Mouse (Mus musculus) midbrain, embryonic 11.5 days (tissue): Measurements from ENCODE around the gene Pigyl. TPM values are rescaled to one million over a fixed set of nuclear protein-coding genes. Genes with fewer than 3 reads are reported as not detected.

Experiments
- ATAC-seq: fragments of 200-750 bp; cut with Nextera tagmentation; 2 replicates; pipeline ENCODE4 v1.8.0; 2017; ENCODE audit warnings: moderate TSS enrichment, moderate library complexity; ENCODE audit not compliant: low FRiP score
- DNase-seq: peaks from one replicate; pipeline ENCODE4 v3.0.0; 2015; ENCODE audit warnings: low spot score; ENCODE audit errors: missing footprints
- H3K27ac ChIP-seq: fragments of 300-500 bp; sonication (generic); 2 replicates; pipeline ENCODE4 v1.5.1; 2014; ENCODE audit warnings: low read depth, low read length
- H3K27me3 ChIP-seq: fragments of 300-500 bp; sonication (generic); 2 replicates; pipeline ENCODE4 v1.6.1; 2014; ENCODE audit warnings: mild to moderate bottlenecking, low read length, moderate library complexity, mixed read lengths; ENCODE audit not compliant: control insufficient read depth, insufficient read depth
- H3K36me3 ChIP-seq: fragments of 300-500 bp; sonication (generic); 2 replicates; pipeline ENCODE4 v1.6.1; 2014; ENCODE audit warnings: mild to moderate bottlenecking, low read length, moderate library complexity, mixed read lengths; ENCODE audit not compliant: control insufficient read depth, insufficient read depth
- H3K4me1 ChIP-seq: fragments of 300-500 bp; sonication (generic); 2 replicates; pipeline ENCODE4 v1.6.1; 2014; ENCODE audit warnings: low read length; ENCODE audit not compliant: control insufficient read depth, insufficient read depth
- H3K4me2 ChIP-seq: fragments of 300-500 bp; sonication (generic); 2 replicates; pipeline ENCODE4 v1.6.1; 2014; ENCODE audit warnings: mild to moderate bottlenecking, moderate library complexity
- H3K4me3 ChIP-seq: fragments of 300-500 bp; sonication (generic); 2 replicates; pipeline ENCODE4 v1.5.1; 2014; ENCODE audit warnings: low read depth, low read length
- H3K9ac ChIP-seq: fragments of 300-500 bp; sonication (generic); 2 replicates; pipeline ENCODE4 v1.6.1; 2014; ENCODE audit warnings: low read length
- H3K9me3 ChIP-seq: fragments of 300-500 bp; sonication (generic); 2 replicates; pipeline ENCODE4 v1.6.1; 2016; ENCODE audit warnings: low read length; ENCODE audit not compliant: control insufficient read depth
- WGBS: fragments of 180-500 bp; shearing (Covaris S2); extraction: QIAGEN DNeasy Blood & Tissue Kit; methylation state at CpG from one replicate; pipeline ENCODE4 v1.1.7; 2014; 5-methylcytosine and 5-hydroxymethylcytosine counted together
- polyA plus RNA-seq: library from polyadenylated mRNA; unstranded; fragments of >200 nt; fragmentation: Nextera tagmentation; extraction: Ambion mirVana; gene quantifications from 2 replicates; pipeline ENCODE4 v1.2.1, GENCODE M21; 2014

Gene Pigyl
- polyA plus RNA-seq = 63.9 and 66.6 TPM in 2 replicates

DNA sequence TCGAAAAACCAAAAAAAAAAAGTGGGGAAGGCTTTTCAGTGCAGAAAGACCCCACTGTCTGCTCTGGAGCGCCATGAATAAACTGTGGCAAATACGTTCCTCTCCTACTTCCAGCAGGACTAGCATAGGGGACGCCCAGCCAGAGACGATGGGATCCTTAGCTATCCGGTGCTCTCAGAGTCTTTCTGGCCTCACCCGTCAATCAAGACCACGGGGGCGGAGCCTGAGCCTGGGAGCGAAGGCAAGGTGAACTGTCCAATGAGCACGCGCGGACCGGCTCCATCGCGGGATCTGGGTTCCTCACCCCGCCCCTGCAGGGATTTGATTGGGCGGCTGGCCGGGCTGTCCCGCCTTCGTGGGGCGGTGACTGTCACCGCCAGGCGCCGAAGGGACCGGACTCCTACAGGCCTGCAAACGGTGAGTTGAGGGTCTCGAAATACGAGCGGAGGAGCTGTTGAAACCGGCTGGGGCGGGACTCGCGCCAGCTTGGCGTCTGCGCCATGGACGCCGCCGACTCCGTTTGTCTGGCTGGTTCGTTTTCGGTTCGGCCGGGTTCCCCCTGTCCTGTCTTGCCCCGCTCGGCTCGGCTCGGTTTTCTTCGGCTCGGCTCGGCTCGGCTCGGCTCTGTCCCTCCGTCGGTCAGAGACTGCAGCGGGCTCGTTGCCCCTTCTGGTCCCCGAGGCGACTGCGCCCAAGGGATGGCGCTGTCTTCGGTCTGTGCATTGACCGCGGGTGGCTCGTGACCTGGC lies at the start of gene Pigyl:
Gene Pigyl, plus strand, starts transcription at position 350 of the 749 bp plus-strand sequence.
- 1% methylated on average over 65 of the region's 65 CpGs for WGBS
- Histone ChIP-seq H3K9me3 (no peaks in the 10 kb centered on the region), H3K4me3 (peak within 1 kb of the TSS; percentile 68), H3K4me1 (peaks cover 6% of the 10 kb centered on the region), H3K36me3 (no peaks in the 10 kb centered on the region), H3K4me2 (peak within 1 kb of the TSS; percentile 68), H3K27me3 (no peaks in the 10 kb centered on the region), H3K9ac (peak within 1 kb of the TSS; percentile 87), H3K27ac (peak within 1 kb of the TSS; percentile 57; the same call in 1 of the 2 replicates)
- ATAC-seq (peak; percentile 99), DNase-seq (peak; percentile 100)

GRCm38 (mm10) chr9:22108194-22108593 lies 48.5 kb upstream of the Pigyl start:
- 89% methylated on average over 9 of the region's 9 CpGs for WGBS
- no peaks in the 10 kb centered on the region for H3K9me3 ChIP-seq

GRCm38 (mm10) chr9:22115635-22116034 lies 41.0 kb upstream of the Pigyl start:
- no peak overlapping the region for H3K27ac ChIP-seq
- peak overlapping the region; percentile 85 for H3K9ac ChIP-seq
- no peaks in the 10 kb centered on the region for H3K9me3 ChIP-seq
- H3K27me3 ChIP-seq = no peaks in the 10 kb centered on the region
- H3K4me2 ChIP-seq = peak overlapping the region; percentile 76
- WGBS = 90% methylated on average over 4 of the region's 4 CpGs
- DNase-seq (no peak), ATAC-seq (no peak)
- peak overlapping the region; percentile 84 for H3K4me3 ChIP-seq
- H3K36me3 ChIP-seq = peaks cover 11% of the 10 kb centered on the region
- H3K4me1 ChIP-seq = peaks cover 9% of the 10 kb centered on the region

More at GRCm38 (mm10) chr9:22108194-22108593, 48.5 kb upstream of the Pigyl start:
- no peak for ATAC-seq
- Histone ChIP-seq H3K27ac (no peak overlapping the region), H3K36me3 (peaks cover 9% of the 10 kb centered on the region; the same call in 1 of the 2 replicates), H3K4me2 (no peak overlapping the region), H3K27me3 (no peaks in the 10 kb centered on the region), H3K9ac (no peak overlapping the region), H3K4me1 (no peaks in the 10 kb centered on the region), H3K4me3 (no peak overlapping the region)
- peak; percentile 26 for DNase-seq

- peak overlapping the region; percentile 85 for H3K9ac ChIP-seq
- H3K9me3 ChIP-seq = no peaks in the 10 kb centered on the region
- H3K27me3 ChIP-seq = no peaks in the 10 kb centered on the region
- 26% methylated on average over 15 of the region's 15 CpGs for WGBS
- peak overlapping the region; percentile 84 for H3K4me3 ChIP-seq
- ATAC-seq = no peak
- H3K27ac ChIP-seq = no peak overlapping the region
- peak overlapping the region; percentile 76 for H3K4me2 ChIP-seq
- H3K36me3 ChIP-seq = peaks cover 11% of the 10 kb centered on the region
- H3K4me1 ChIP-seq = peaks cover 9% of the 10 kb centered on the region
- DNase-seq = peak; percentile 81
Measured at GRCm38 (mm10) chr9:22116086-22116485, 40.6 kb upstream of the Pigyl start.

- Histone ChIP-seq H3K27ac (peak within 1 kb of the TSS; percentile 30; the same call in 1 of the 2 replicates), H3K4me2 (peak within 1 kb of the TSS; percentile 76), H3K4me1 (peaks cover 9% of the 10 kb centered on the region), H3K27me3 (no peaks in the 10 kb centered on the region), H3K9me3 (no peaks in the 10 kb centered on the region), H3K9ac (peak within 1 kb of the TSS; percentile 85), H3K4me3 (peak within 1 kb of the TSS; percentile 84), H3K36me3 (peaks cover 9% of the 10 kb centered on the region)
- ATAC-seq (peak; percentile 95), DNase-seq (peak; percentile 98)
- under 1% methylated on average over 52 of the region's 52 CpGs for WGBS
Measured at GRCm38 (mm10) chr9:22116740-22117426, 39.8 kb upstream of the Pigyl start, which contains the start of gene Elof1. TSS of gene Elof1 (minus strand) at chr9:22117172.

- Histone ChIP-seq H3K27me3 (no peaks in the 10 kb centered on the region), H3K4me1 (peaks cover 9% of the 10 kb centered on the region), H3K4me3 (peak overlapping the region; percentile 84), H3K36me3 (peaks cover 6% of the 10 kb centered on the region), H3K9ac (no peak overlapping the region), H3K27ac (no peak overlapping the region), H3K9me3 (no peaks in the 10 kb centered on the region), H3K4me2 (peak overlapping the region; percentile 76)
- DNase-seq (peak; percentile 87), ATAC-seq (no peak)
- WGBS = 52% methylated on average over 10 of the region's 10 CpGs
Measured at GRCm38 (mm10) chr9:22117754-22118456, 38.7 kb upstream of the Pigyl start.

- H3K4me3 ChIP-seq = no peak overlapping the region
- H3K36me3 ChIP-seq = no peaks in the 10 kb centered on the region
- H3K9me3 ChIP-seq = no peaks in the 10 kb centered on the region
- DNase-seq (no peak), ATAC-seq (no peak)
- H3K4me2 ChIP-seq = no peak overlapping the region
- 94% methylated on average over 4 of the region's 4 CpGs for WGBS
- H3K27me3 ChIP-seq = no peaks in the 10 kb centered on the region
- no peak overlapping the region for H3K27ac ChIP-seq
- H3K4me1 ChIP-seq = peaks cover 9% of the 10 kb centered on the region
- H3K9ac ChIP-seq = no peak overlapping the region
Measured at GRCm38 (mm10) chr9:22119543-22119942, 37.1 kb upstream of the Pigyl start.

DNA sequence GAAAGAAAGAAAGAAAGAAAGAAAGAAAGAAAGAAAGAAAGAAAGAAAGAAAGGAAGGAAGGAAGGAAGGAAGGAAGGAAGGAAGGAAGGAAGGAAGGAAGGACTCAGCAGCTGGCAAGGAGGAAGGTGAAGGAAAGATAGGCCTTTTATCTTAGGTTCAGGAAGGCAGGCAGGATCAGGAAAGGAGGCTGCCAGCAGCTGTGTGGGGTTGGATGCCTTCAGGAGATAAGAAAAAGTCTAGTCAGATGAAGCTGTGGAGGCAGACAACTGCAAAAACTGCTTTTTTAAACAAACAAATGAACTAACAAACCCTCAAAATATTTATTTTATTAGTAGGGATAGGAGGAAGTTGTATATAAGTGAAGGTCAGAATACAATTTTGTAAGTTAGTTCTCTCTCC lies 35.1 kb upstream of the Pigyl start:
- ATAC-seq (no peak), DNase-seq (no peak)
- Histone ChIP-seq H3K27me3 (no peaks in the 10 kb centered on the region), H3K4me1 (peaks cover 3% of the 10 kb centered on the region; the same call in 1 of the 2 replicates), H3K9ac (no peak overlapping the region), H3K4me3 (no peak overlapping the region), H3K9me3 (no peaks in the 10 kb centered on the region), H3K36me3 (no peaks in the 10 kb centered on the region), H3K27ac (no peak overlapping the region), H3K4me2 (no peak overlapping the region)
